Mouse (Mus musculus) mesoderm, embryonic 11.5 days (tissue): ENCODE results near the gene Rgs12.

Experiments
- DNase-seq: peaks from one replicate; pipeline ENCODE4 v3.0.0-alpha.2; 2012; ENCODE audit warnings: low read depth, low spot score

The Rgs12 gene

GRCm38 (mm10) chr5:34931516-34932457, 17.5 kb upstream of the Rgs12 start:
- no peak for DNase-seq

GRCm38 (mm10) chr5:34932458-34932806, 16.8 kb upstream of the Rgs12 start:
- DNase-seq = no peak

GRCm38 (mm10) chr5:34933461-34933860, 15.8 kb upstream of the Rgs12 start:
- DNase-seq = no peak

- DNase-seq = peak; percentile 56
Measured at GRCm38 (mm10) chr5:34941710-34942470, 7.4 kb upstream of the Rgs12 start.

- DNase-seq = no peak
Measured at GRCm38 (mm10) chr5:34943428-34943827, 5.8 kb upstream of the Rgs12 start.

GRCm38 (mm10) chr5:34949769-34950211, 545 bp downstream of the Rgs12 start:
- peak; percentile 39 for DNase-seq

GRCm38 (mm10) chr5:34950486-34951160, 1.4 kb downstream of the Rgs12 start:
- DNase-seq = no peak

- no peak for DNase-seq
Measured at GRCm38 (mm10) chr5:34951161-34951834, 2.1 kb downstream of the Rgs12 start.

- DNase-seq = no peak
Measured at GRCm38 (mm10) chr5:34954508-34954907, 5.3 kb downstream of the Rgs12 start.

GRCm38 (mm10) chr5:34955630-34956029, 6.4 kb downstream of the Rgs12 start:
- DNase-seq = no peak

- no peak for DNase-seq
Measured at GRCm38 (mm10) chr5:34956151-34956550, 6.9 kb downstream of the Rgs12 start.

GRCm38 (mm10) chr5:34957015-34957414, 7.8 kb downstream of the Rgs12 start:
- no peak for DNase-seq

GRCm38 (mm10) chr5:34960021-34960420, 10.8 kb downstream of the Rgs12 start:
- no peak for DNase-seq

- DNase-seq = no peak
Measured at GRCm38 (mm10) chr5:34965531-34965930, 16.3 kb downstream of the Rgs12 start.

GRCm38 (mm10) chr5:34968386-34968785, 19.1 kb downstream of the Rgs12 start:
- DNase-seq = no peak

- DNase-seq = no peak
Measured at GRCm38 (mm10) chr5:34972471-34972870, 23.2 kb downstream of the Rgs12 start.

GRCm38 (mm10) chr5:34973560-34974317, 24.5 kb downstream of the Rgs12 start:
- DNase-seq = no peak

GRCm38 (mm10) chr5:34974773-34975443, 25.7 kb downstream of the Rgs12 start:
- DNase-seq = no peak

GRCm38 (mm10) chr5:34976540-34977292, 27.5 kb downstream of the Rgs12 start:
- DNase-seq = no peak
